Comparison of ENCODE assay signal across 8 mouse cellular contexts in genomic region chr1:168382106-168382822, GRCm38 (mm10). TPM values are rescaled to one million over a fixed set of nuclear protein-coding genes. Genes with fewer than 3 reads are reported as not detected.
A peak's percentile ranks its signal among the peaks of the same experiment; 100 is the strongest.
DNase-seq lines count a peak whose midpoint lies in the region; ATAC-seq and TF ChIP-seq lines count a peak whose summit lies in the region.

No protein-coding gene starts in this region.

- H3K4me2 ChIP-seq in kidney, embryonic 15.5 days = peak overlapping the region; percentile 38
- H3K4me2 ChIP-seq in embryonic facial prominence, embryonic 12.5 days (replicated peaks) = peak overlapping the region; percentile 18; the same call in 1 of the 2 replicates
- H3K4me2 ChIP-seq in hindbrain, embryonic 14.5 days (replicated peaks) = no peak overlapping the region

- no peak overlapping the region for H3K4me3 ChIP-seq in kidney, embryonic 15.5 days (replicated peaks)
- H3K4me3 ChIP-seq in ES-E14 (ENCODE audit: insufficient read depth in 1 of 2, low read depth in 1 of 2, low read length in 2 of 2, poor library complexity in 1 of 2, severe bottlenecking in 1 of 2) = no peak overlapping the region
- H3K4me3 ChIP-seq in embryonic facial prominence, embryonic 12.5 days = no peak overlapping the region
- H3K4me3 ChIP-seq in hindbrain, embryonic 14.5 days (replicated peaks; ENCODE audit: low read length) = no peak overlapping the region

- no peak overlapping the region for H3K9ac ChIP-seq in kidney, embryonic 15.5 days
- no peak overlapping the region for H3K9ac ChIP-seq in ES-E14 (ENCODE audit: insufficient read depth, low read depth, low read length, poor library complexity, severe bottlenecking)
- H3K9ac ChIP-seq in embryonic facial prominence, embryonic 12.5 days = no peak overlapping the region; the same call in 1 of the 2 replicates
- H3K9ac ChIP-seq in hindbrain, embryonic 14.5 days = peak overlapping the region; percentile 16; the same call in 1 of the 2 replicates

- DNase-seq in kidney, adult 9 months = no peak
- DNase-seq in ES-E14 (ENCODE audit: low read depth, low spot score) = no peak
- no peak for DNase-seq in hindbrain, embryonic 14.5 days (ENCODE audit: low spot score)
- DNase-seq in frontal cortex, postnatal 25 days (ENCODE audit: low spot score in 2 of 2) = no peak
- no peak for DNase-seq in adrenal gland, postnatal 10 days
- DNase-seq in right cerebral cortex, postnatal 36 days (ENCODE audit: low spot score in 2 of 2) = no peak

- no peaks in the 10 kb centered on the region for H3K27me3 ChIP-seq in kidney, embryonic 15.5 days
- no peaks in the 10 kb centered on the region for H3K27me3 ChIP-seq in embryonic facial prominence, embryonic 12.5 days
- no peaks in the 10 kb centered on the region for H3K27me3 ChIP-seq in hindbrain, embryonic 14.5 days (ENCODE audit: control insufficient read depth, insufficient read depth, low read length)

- in situ Hi-C loops in ES-E14 (cut with MboI; ENCODE audit: low sequenced_read_pairs in 2 of 2, unreplicated experiment in 2 of 2) = no loop called here

- H3K4me1 ChIP-seq in kidney, embryonic 15.5 days = peaks cover 92% of the 10 kb centered on the region
- peaks cover 11 to 24% of the 10 kb centered on the region in 2 experiments for H3K4me1 ChIP-seq in ES-E14 (ENCODE audit: control insufficient read depth in 2 of 2, insufficient read depth in 2 of 2, low read length in 2 of 2, poor library complexity in 1 of 2)
- H3K4me1 ChIP-seq in embryonic facial prominence, embryonic 12.5 days = peaks cover 83% of the 10 kb centered on the region
- peaks cover 66% of the 10 kb centered on the region for H3K4me1 ChIP-seq in hindbrain, embryonic 14.5 days (replicated peaks; ENCODE audit: control insufficient read depth, insufficient read depth, low read length)

- H3K36me3 ChIP-seq in kidney, embryonic 15.5 days = peaks cover 5% of the 10 kb centered on the region; the same call in 1 of the 2 replicates
- H3K36me3 ChIP-seq in ES-E14 (ENCODE audit: control insufficient read depth, insufficient read depth, low read length, poor library complexity, severe bottlenecking) = no peaks in the 10 kb centered on the region
- peaks cover 6% of the 10 kb centered on the region; the same call in 1 of the 2 replicates for H3K36me3 ChIP-seq in embryonic facial prominence, embryonic 12.5 days
- H3K36me3 ChIP-seq in hindbrain, embryonic 14.5 days (replicated peaks; ENCODE audit: control insufficient read depth, insufficient read depth) = no peaks in the 10 kb centered on the region

- H3K9me3 ChIP-seq in kidney, embryonic 15.5 days (replicated peaks) = no peaks in the 10 kb centered on the region
- H3K9me3 ChIP-seq in ES-E14 (ENCODE audit: control insufficient read depth, insufficient read depth, low read depth, low read length) = no peaks in the 10 kb centered on the region
- no peaks in the 10 kb centered on the region for H3K9me3 ChIP-seq in embryonic facial prominence, embryonic 12.5 days
- H3K9me3 ChIP-seq in hindbrain, embryonic 14.5 days (ENCODE audit: control insufficient read depth, low read length) = no peaks in the 10 kb centered on the region

- peak overlapping the region; percentile 95 for H3K27ac ChIP-seq in kidney, embryonic 15.5 days
- H3K27ac ChIP-seq in ES-E14 (ENCODE audit: insufficient read depth, low read depth, low read length, poor library complexity, severe bottlenecking) = peak overlapping the region; percentile 38
- peak overlapping the region; percentile 86 for H3K27ac ChIP-seq in embryonic facial prominence, embryonic 12.5 days
- no peak overlapping the region for H3K27ac ChIP-seq in hindbrain, embryonic 14.5 days

- ATAC-seq in kidney, embryonic 15.5 days (replicated peaks; ENCODE audit: low FRiP score) = peak; percentile 81
- ATAC-seq in embryonic facial prominence, embryonic 12.5 days (ENCODE audit: insufficient number of reproducible peaks, insufficient read depth, low FRiP score, low TSS enrichment) = peak; percentile 59
- ATAC-seq in hindbrain, embryonic 14.5 days (ENCODE audit: low FRiP score) = no peak

- 11% methylated on average over 9 of the region's 9 CpGs for WGBS in kidney, embryonic 15.5 days
- WGBS in embryonic facial prominence, embryonic 12.5 days = 11% methylated on average over 9 of the region's 9 CpGs
- 24% methylated on average over 9 of the region's 9 CpGs for WGBS in hindbrain, embryonic 14.5 days

TF ChIP-seq in ES-E14, 5 proteins besides CTCF, POLR2A, EP300 and RAD21:
- TF ChIP-seq MAFK (IDR thresholded peaks at IDR 0.05; ENCODE audit: insufficient read depth, low read depth, low read length) (no peak), ZC3H11A (IDR thresholded peaks at IDR 0.05; ENCODE audit: borderline replicate concordance, low read depth, low read length) (no peak), HCFC1 (IDR thresholded peaks at IDR 0.05; ENCODE audit: borderline replicate concordance, insufficient read depth, low read length) (no peak)

RNA-seq across cellular contexts. Expression of gene Pbx1, which starts 49.8 kb away (rescaled TPM):
- 81.9 and 84.5 TPM in 2 replicates for polyA plus RNA-seq in kidney, embryonic 15.5 days (2015; fragmentation: Nextera tagmentation; extraction: Ambion mirVana)
- total RNA-seq in ES-E14 (2012; rRNA removed) = 7.3 and 10.0 TPM in 2 replicates
- polyA plus RNA-seq in embryonic facial prominence, embryonic 12.5 days (2016; fragmentation: Nextera tagmentation; extraction: Ambion mirVana) = 66.3 and 66.8 TPM in 2 replicates
- 46.3 and 48.6 TPM in 2 replicates for polyA plus RNA-seq in hindbrain, embryonic 14.5 days (2014; fragmentation: Nextera tagmentation; extraction: Ambion mirVana)
- total RNA-seq in adrenal gland, postnatal 10 days (2021) = 100 to 1,000 TPM; 117 to 131 TPM
